17 mouse cellular contexts compared by ENCODE assay signal in the genomic region with DNA sequence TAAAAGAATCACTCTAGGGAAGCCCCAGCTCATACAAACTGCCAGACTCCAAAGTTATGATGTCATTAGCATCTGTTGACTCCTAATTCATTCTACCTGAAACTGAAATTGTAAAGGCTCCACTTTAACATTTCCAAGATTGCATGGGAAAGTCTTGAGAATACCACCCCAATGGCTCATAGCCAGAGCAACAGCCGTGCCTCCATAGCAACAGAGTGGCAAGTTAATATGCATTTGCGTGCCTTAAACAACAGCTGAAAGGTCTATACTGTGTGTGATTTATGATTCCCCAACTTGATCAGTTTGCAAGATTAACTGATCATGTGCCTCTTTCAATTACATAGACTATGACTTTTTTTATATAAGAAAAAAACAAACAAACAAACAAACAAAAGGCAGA.
A peak's percentile ranks its signal among the peaks of the same experiment; 100 is the strongest.
DNase-seq lines count a peak whose midpoint lies in the region; ATAC-seq and TF ChIP-seq lines count a peak whose summit lies in the region.
"Had no signal": no experiment of that assay in that cellular context is flagged by ENCODE, and none has a peak within 500 bp of the region (broad histone marks: within the 10 kb centered on the region; RNA-seq: fewer than 3 reads in every experiment).

No protein-coding gene starts in this region.

- DNase-seq in forebrain, embryonic 10.5 days (ENCODE audit: extremely low spot score, low spot score), result no peak
- peak; percentile 29 for DNase-seq in hindbrain, postnatal 0 days (ENCODE audit: low spot score)
- DNase-seq in hindbrain, embryonic 10.5 days (ENCODE audit: low spot score), result no peak
- peak; percentile 78 for DNase-seq in brain, embryonic 14.5 days (ENCODE audit: low read depth)
- DNase-seq in forebrain, postnatal 0 days, result peak; percentile 52
- DNase-seq: adrenal gland, adult 2 months; adrenal gland, postnatal 25 days; gastrocnemius, postnatal 14 days; heart, adult 2 months; heart, postnatal 14 days; kidney, adult 11 months had no signal

- no peak for TF ChIP-seq POLR2A in brain, embryonic 14.5 days (IDR thresholded peaks at IDR 0.05; ENCODE audit: borderline replicate concordance, extremely low read depth, insufficient read depth, insufficient read length, poor library complexity, severe bottlenecking)

- 77% methylated on average over 2 of the region's 2 CpGs for WGBS in forebrain, embryonic 13.5 days
- WGBS in forebrain, embryonic 10.5 days, result 88% methylated on average over 2 of the region's 2 CpGs
- WGBS in hindbrain, postnatal 0 days, result 26% methylated on average over 2 of the region's 2 CpGs
- 89% methylated on average over 2 of the region's 2 CpGs for WGBS in hindbrain, embryonic 10.5 days
- 30% methylated on average over 2 of the region's 2 CpGs for WGBS in forebrain, postnatal 0 days

- no peaks in the 10 kb centered on the region for H3K4me1 ChIP-seq in forebrain, embryonic 13.5 days
- no peaks in the 10 kb centered on the region for H3K4me1 ChIP-seq in forebrain, embryonic 10.5 days
- no peaks in the 10 kb centered on the region; the same call in 1 of the 2 replicates for H3K4me1 ChIP-seq in hindbrain, postnatal 0 days (ENCODE audit: insufficient read depth, low read length)
- H3K4me1 ChIP-seq in hindbrain, embryonic 10.5 days (replicated peaks), result no peaks in the 10 kb centered on the region
- H3K4me1 ChIP-seq in forebrain, postnatal 0 days (ENCODE audit: insufficient read depth), result 0 out of 2 replicates have a peak, but pooled peaks cover 5% of the 10 kb centered on the region
- H3K4me1 ChIP-seq: heart, embryonic 15.5 days; hindbrain, embryonic 15.5 days had no signal

- no peak overlapping the region for H3K4me3 ChIP-seq in forebrain, embryonic 13.5 days
- no peak overlapping the region for H3K4me3 ChIP-seq in forebrain, embryonic 10.5 days
- no peak overlapping the region for H3K4me3 ChIP-seq in hindbrain, postnatal 0 days (ENCODE audit: low read length)
- no peak overlapping the region for H3K4me3 ChIP-seq in hindbrain, embryonic 10.5 days
- H3K4me3 ChIP-seq in forebrain, postnatal 0 days (ENCODE audit: low read depth, low read length), result no peak overlapping the region
- H3K4me3 ChIP-seq: embryonic facial prominence, embryonic 13.5 days; heart, adult 2 months; heart, embryonic 15.5 days; hindbrain, embryonic 15.5 days had no signal

- H3K9ac ChIP-seq in forebrain, embryonic 13.5 days, result no peak overlapping the region
- H3K9ac ChIP-seq in hindbrain, postnatal 0 days (replicated peaks; ENCODE audit: low read length), result no peak overlapping the region
- H3K9ac ChIP-seq in forebrain, postnatal 0 days, result no peak overlapping the region
- H3K9ac ChIP-seq: embryonic facial prominence, embryonic 13.5 days; heart, embryonic 15.5 days; hindbrain, embryonic 15.5 days had no signal

- H3K27me3 ChIP-seq in forebrain, embryonic 13.5 days, result no peaks in the 10 kb centered on the region
- no peaks in the 10 kb centered on the region for H3K27me3 ChIP-seq in forebrain, embryonic 10.5 days (ENCODE audit: poor library complexity, severe bottlenecking)
- H3K27me3 ChIP-seq in hindbrain, postnatal 0 days (ENCODE audit: insufficient read depth, low read length), result no peaks in the 10 kb centered on the region
- H3K27me3 ChIP-seq in hindbrain, embryonic 10.5 days (ENCODE audit: insufficient read depth, poor library complexity, severe bottlenecking), result no peaks in the 10 kb centered on the region
- H3K27me3 ChIP-seq in forebrain, postnatal 0 days (ENCODE audit: insufficient read depth, low read length), result no peaks in the 10 kb centered on the region
- H3K27me3 ChIP-seq: CH12.LX; embryonic facial prominence, embryonic 13.5 days; heart, embryonic 15.5 days; hindbrain, embryonic 15.5 days had no signal

- H3K27ac ChIP-seq in forebrain, embryonic 13.5 days, result no peak overlapping the region
- no peak overlapping the region for H3K27ac ChIP-seq in forebrain, embryonic 10.5 days
- no peak overlapping the region for H3K27ac ChIP-seq in hindbrain, postnatal 0 days
- H3K27ac ChIP-seq in hindbrain, embryonic 10.5 days, result no peak overlapping the region
- no peak overlapping the region for H3K27ac ChIP-seq in forebrain, postnatal 0 days (ENCODE audit: low read depth, low read length)
- H3K27ac ChIP-seq: embryonic facial prominence, embryonic 13.5 days; heart, adult 2 months; heart, embryonic 15.5 days; hindbrain, embryonic 15.5 days had no signal

- ATAC-seq in forebrain, embryonic 13.5 days, result peak; percentile 76; the same call in 1 of the 2 replicates
- 0 out of 2 replicates have a peak, but pooled peaks have one; percentile 35 for ATAC-seq in hindbrain, postnatal 0 days
- peak; percentile 78 for ATAC-seq in forebrain, postnatal 0 days

- H3K36me3 ChIP-seq in forebrain, embryonic 13.5 days (ENCODE audit: poor library complexity, severe bottlenecking), result no peaks in the 10 kb centered on the region
- no peaks in the 10 kb centered on the region for H3K36me3 ChIP-seq in forebrain, embryonic 10.5 days (replicated peaks)
- no peaks in the 10 kb centered on the region for H3K36me3 ChIP-seq in hindbrain, postnatal 0 days (ENCODE audit: insufficient read depth, low read length)
- H3K36me3 ChIP-seq in hindbrain, embryonic 10.5 days, result no peaks in the 10 kb centered on the region
- no peaks in the 10 kb centered on the region for H3K36me3 ChIP-seq in forebrain, postnatal 0 days (ENCODE audit: insufficient read depth)
- H3K36me3 ChIP-seq: embryonic facial prominence, embryonic 13.5 days; heart, embryonic 15.5 days; hindbrain, embryonic 15.5 days had no signal

- no peak overlapping the region for H3K4me2 ChIP-seq in forebrain, embryonic 13.5 days
- H3K4me2 ChIP-seq in hindbrain, postnatal 0 days (ENCODE audit: low read depth, low read length), result no peak overlapping the region
- H3K4me2 ChIP-seq in forebrain, postnatal 0 days (ENCODE audit: low read depth), result no peak overlapping the region
- H3K4me2 ChIP-seq: embryonic facial prominence, embryonic 13.5 days; heart, embryonic 11.5 days; heart, embryonic 15.5 days; hindbrain, embryonic 15.5 days had no signal

- H3K9me3 ChIP-seq in forebrain, embryonic 13.5 days (replicated peaks), result no peaks in the 10 kb centered on the region
- no peaks in the 10 kb centered on the region for H3K9me3 ChIP-seq in forebrain, embryonic 10.5 days
- H3K9me3 ChIP-seq in hindbrain, postnatal 0 days (ENCODE audit: low read length), result no peaks in the 10 kb centered on the region
- no peaks in the 10 kb centered on the region for H3K9me3 ChIP-seq in hindbrain, embryonic 10.5 days
- H3K9me3 ChIP-seq in forebrain, postnatal 0 days (ENCODE audit: low read length), result no peaks in the 10 kb centered on the region
- H3K9me3 ChIP-seq: embryonic facial prominence, embryonic 13.5 days; heart, embryonic 15.5 days; hindbrain, embryonic 15.5 days had no signal

- TF ChIP-seq CTCF in hindbrain, postnatal 0 days (IDR thresholded peaks at IDR 0.05; ENCODE audit: low read depth), result no peak
- no peak for TF ChIP-seq CTCF in brain, embryonic 14.5 days (IDR thresholded peaks at IDR 0.05; ENCODE audit: borderline replicate concordance, extremely low read depth, insufficient read depth, insufficient read length)
- no peak for TF ChIP-seq CTCF in forebrain, postnatal 0 days (IDR thresholded peaks at IDR 0.05; ENCODE audit: low read depth)

Comparison
In these comparisons a context has a peak if more than half of its experiments do, and no peak if none do; other contexts are left out.
1. DNase-seq: peak in hindbrain, postnatal 0 days (single experiment), brain, embryonic 14.5 days (single experiment) and forebrain, postnatal 0 days (single experiment); none in forebrain, embryonic 10.5 days (single experiment) and hindbrain, embryonic 10.5 days (single experiment).
2. Peak in every context shown above with its lines, with median percentiles within 50 percentile points of each other: ATAC-seq.